Mouse (Mus musculus) G1E (cell line): ENCODE data around the gene Unc13c.

ENCODE experiments used
- CTCF ChIP-seq: IDR thresholded peaks from 2 replicates; pipeline ENCODE4 v1.5.1; 2012; ENCODE audit warnings: low read depth, low read length, inconsistent platforms, mixed read lengths
- TAL1 ChIP-seq: conservative IDR thresholded peaks from 2 replicates; pipeline ENCODE4 v1.6.1; 2012; ENCODE audit warnings: low read depth, low read length, inconsistent platforms, mixed read lengths

- no peak for TF ChIP-seq CTCF
- no peak for TF ChIP-seq TAL1
These were observed 408.7 kb downstream of the Unc13c start for GRCm38 (mm10) chr9:73560037-73560436.
